Mouse (Mus musculus): ENCODE measurements around the gene Nol11. TPM values are rescaled to one million over a fixed set of nuclear protein-coding genes. Genes with fewer than 3 reads are reported as not detected.

The Nol11 gene
- polyA plus RNA-seq (2015; fragmentation: Nextera tagmentation; extraction: Ambion mirVana) = 48.9 and 52.0 TPM in 2 replicates

GRCm38 (mm10) chr11:107188565-107189552, at the start of gene Nol11:
Nol11 (minus strand) TSS chr11:107189381.
- Histone ChIP-seq H3K27ac (peak within 1 kb of the TSS; percentile 33), H3K4me1 (peaks cover 5% of the 10 kb centered on the region; the same call in 1 of the 2 replicates), H3K4me2 (peak within 1 kb of the TSS; percentile 72), H3K4me3 (replicated peaks) (peak within 1 kb of the TSS; percentile 81), H3K9ac (peak within 1 kb of the TSS; percentile 79), H3K27me3 (replicated peaks) (no peaks in the 10 kb centered on the region), H3K9me3 (no peaks in the 10 kb centered on the region), H3K36me3 (peaks cover 15% of the 10 kb centered on the region)
- WGBS = under 1% methylated on average over 62 of the region's 62 CpGs
- peak; percentile 95 for ATAC-seq (ENCODE audit: insufficient read depth, low FRiP score, low read depth)

- ATAC-seq (ENCODE audit: insufficient read depth, low FRiP score, low read depth) = no peak
- Histone ChIP-seq H3K4me2 (no peak overlapping the region), H3K27ac (no peak overlapping the region), H3K27me3 (replicated peaks) (no peaks in the 10 kb centered on the region), H3K4me3 (replicated peaks) (no peak overlapping the region), H3K36me3 (no peaks in the 10 kb centered on the region), H3K9ac (no peak overlapping the region), H3K4me1 (no peaks in the 10 kb centered on the region), H3K9me3 (no peaks in the 10 kb centered on the region)
- WGBS = 93% methylated on average over 6 of the region's 6 CpGs
These were observed 49.3 kb upstream of the Nol11 start for GRCm38 (mm10) chr11:107238506-107238905.

- Histone ChIP-seq H3K9ac (no peak overlapping the region), H3K36me3 (no peaks in the 10 kb centered on the region), H3K27ac (no peak overlapping the region), H3K4me1 (no peaks in the 10 kb centered on the region), H3K9me3 (no peaks in the 10 kb centered on the region), H3K4me3 (replicated peaks) (no peak overlapping the region), H3K27me3 (replicated peaks) (no peaks in the 10 kb centered on the region), H3K4me2 (no peak overlapping the region)
- no peak for ATAC-seq (ENCODE audit: insufficient read depth, low FRiP score, low read depth)
- 85% methylated on average over 4 of the region's 4 CpGs for WGBS
These were observed 48.4 kb upstream of the Nol11 start for GRCm38 (mm10) chr11:107237532-107237931.

GRCm38 (mm10) chr11:107233252-107233890, 44.2 kb upstream of the Nol11 start:
- 85% methylated on average over 5 of the region's 5 CpGs for WGBS
- Histone ChIP-seq H3K4me2 (no peak overlapping the region), H3K4me3 (replicated peaks) (no peak overlapping the region), H3K27ac (no peak overlapping the region), H3K27me3 (replicated peaks) (no peaks in the 10 kb centered on the region), H3K9me3 (no peaks in the 10 kb centered on the region), H3K4me1 (no peaks in the 10 kb centered on the region), H3K9ac (no peak overlapping the region), H3K36me3 (0 out of 2 replicates have a peak, but pooled peaks cover 4% of the 10 kb centered on the region)
- ATAC-seq (ENCODE audit: insufficient read depth, low FRiP score, low read depth) = no peak

GRCm38 (mm10) chr11:107230128-107230527, 40.9 kb upstream of the Nol11 start:
- no peaks in the 10 kb centered on the region for H3K4me1 ChIP-seq
- H3K36me3 ChIP-seq = 0 out of 2 replicates have a peak, but pooled peaks cover 4% of the 10 kb centered on the region
- no peak for ATAC-seq (ENCODE audit: insufficient read depth, low FRiP score, low read depth)
- no peaks in the 10 kb centered on the region for H3K27me3 ChIP-seq (replicated peaks)
- H3K9me3 ChIP-seq = no peaks in the 10 kb centered on the region
- H3K4me2 ChIP-seq = no peak overlapping the region
- no peak overlapping the region for H3K9ac ChIP-seq
- H3K4me3 ChIP-seq (replicated peaks) = no peak overlapping the region
- no peak overlapping the region for H3K27ac ChIP-seq
- 62% methylated on average over 10 of the region's 10 CpGs for WGBS

GRCm38 (mm10) chr11:107226431-107226830, 37.2 kb upstream of the Nol11 start:
- Histone ChIP-seq H3K27me3 (replicated peaks) (no peaks in the 10 kb centered on the region), H3K27ac (no peak overlapping the region), H3K9me3 (no peaks in the 10 kb centered on the region), H3K4me3 (replicated peaks) (no peak overlapping the region), H3K4me2 (no peak overlapping the region), H3K4me1 (no peaks in the 10 kb centered on the region), H3K36me3 (0 out of 2 replicates have a peak, but pooled peaks cover 2% of the 10 kb centered on the region), H3K9ac (no peak overlapping the region)
- ATAC-seq (ENCODE audit: insufficient read depth, low FRiP score, low read depth) = no peak
- WGBS = 91% methylated on average over 1 of the region's 1 CpGs

GRCm38 (mm10) chr11:107226013-107226412, 36.8 kb upstream of the Nol11 start:
- H3K9me3 ChIP-seq = no peaks in the 10 kb centered on the region
- ATAC-seq (ENCODE audit: insufficient read depth, low FRiP score, low read depth) = no peak
- no peak overlapping the region for H3K9ac ChIP-seq
- no peak overlapping the region for H3K4me2 ChIP-seq
- 90% methylated on average over 10 of the region's 10 CpGs for WGBS
- H3K27ac ChIP-seq = no peak overlapping the region
- H3K4me3 ChIP-seq (replicated peaks) = no peak overlapping the region
- no peaks in the 10 kb centered on the region for H3K4me1 ChIP-seq
- no peaks in the 10 kb centered on the region for H3K27me3 ChIP-seq (replicated peaks)
- no peaks in the 10 kb centered on the region for H3K36me3 ChIP-seq

GRCm38 (mm10) chr11:107225301-107225700, 36.1 kb upstream of the Nol11 start:
- no peaks in the 10 kb centered on the region for H3K9me3 ChIP-seq
- H3K36me3 ChIP-seq = no peaks in the 10 kb centered on the region
- WGBS = 75% methylated on average over 5 of the region's 5 CpGs
- H3K27me3 ChIP-seq (replicated peaks) = no peaks in the 10 kb centered on the region
- H3K9ac ChIP-seq = no peak overlapping the region
- H3K27ac ChIP-seq = no peak overlapping the region
- no peak for ATAC-seq (ENCODE audit: insufficient read depth, low FRiP score, low read depth)
- no peaks in the 10 kb centered on the region for H3K4me1 ChIP-seq
- H3K4me3 ChIP-seq (replicated peaks) = no peak overlapping the region
- H3K4me2 ChIP-seq = no peak overlapping the region

GRCm38 (mm10) chr11:107223667-107224214, 34.6 kb upstream of the Nol11 start:
- Histone ChIP-seq H3K36me3 (no peaks in the 10 kb centered on the region), H3K4me2 (no peak overlapping the region), H3K27me3 (replicated peaks) (no peaks in the 10 kb centered on the region), H3K27ac (no peak overlapping the region), H3K4me3 (replicated peaks) (no peak overlapping the region), H3K4me1 (no peaks in the 10 kb centered on the region), H3K9ac (no peak overlapping the region), H3K9me3 (no peaks in the 10 kb centered on the region)
- WGBS = 60% methylated on average over 8 of the region's 8 CpGs
- no peak for ATAC-seq (ENCODE audit: insufficient read depth, low FRiP score, low read depth)

- Histone ChIP-seq H3K9me3 (no peaks in the 10 kb centered on the region), H3K4me2 (no peak overlapping the region), H3K9ac (no peak overlapping the region), H3K36me3 (no peaks in the 10 kb centered on the region), H3K27ac (no peak overlapping the region), H3K4me1 (no peaks in the 10 kb centered on the region), H3K27me3 (replicated peaks) (no peaks in the 10 kb centered on the region), H3K4me3 (replicated peaks) (no peak overlapping the region)
- no peak for ATAC-seq (ENCODE audit: insufficient read depth, low FRiP score, low read depth)
- WGBS = 47% methylated on average over 1 of the region's 1 CpGs
These were observed 34.0 kb upstream of the Nol11 start for GRCm38 (mm10) chr11:107223169-107223561.

- no peaks in the 10 kb centered on the region for H3K27me3 ChIP-seq (replicated peaks)
- no peaks in the 10 kb centered on the region for H3K9me3 ChIP-seq
- no peaks in the 10 kb centered on the region for H3K4me1 ChIP-seq
- H3K36me3 ChIP-seq = no peaks in the 10 kb centered on the region
- no peak overlapping the region for H3K4me3 ChIP-seq (replicated peaks)
- ATAC-seq (ENCODE audit: insufficient read depth, low FRiP score, low read depth) = no peak
- H3K9ac ChIP-seq = no peak overlapping the region
- no peak overlapping the region for H3K4me2 ChIP-seq
- 65% methylated on average over 12 of the region's 12 CpGs for WGBS
- H3K27ac ChIP-seq = no peak overlapping the region
These were observed 33.5 kb upstream of the Nol11 start for GRCm38 (mm10) chr11:107222531-107223168.

Measured in stomach, embryonic 15.5 days (tissue).